Mouse (Mus musculus) embryonic fibroblast, embryonic 13.5 days (primary cell): ENCODE measurements at regions not wholly inside any gene's neighbourhood (a gene's known extent, or its start where the extent isn't known, plus 50 kb on each side); places are given as distances from the start of the nearest gene placed in this dataset.

ENCODE experiments used
- CTCF ChIP-seq: IDR thresholded peaks from 2 replicates; pipeline ENCODE4 v1.5.1; 2011; ENCODE audit warnings: mild to moderate bottlenecking, control low read depth, low read length, moderate library complexity, borderline replicate concordance; ENCODE audit not compliant: insufficient read depth
- POLR2A ChIP-seq: IDR thresholded peaks from 2 replicates; pipeline ENCODE4 v1.6.1; 2011; ENCODE audit warnings: low read depth, mild to moderate bottlenecking, control low read depth, low read length, moderate library complexity

DNA sequence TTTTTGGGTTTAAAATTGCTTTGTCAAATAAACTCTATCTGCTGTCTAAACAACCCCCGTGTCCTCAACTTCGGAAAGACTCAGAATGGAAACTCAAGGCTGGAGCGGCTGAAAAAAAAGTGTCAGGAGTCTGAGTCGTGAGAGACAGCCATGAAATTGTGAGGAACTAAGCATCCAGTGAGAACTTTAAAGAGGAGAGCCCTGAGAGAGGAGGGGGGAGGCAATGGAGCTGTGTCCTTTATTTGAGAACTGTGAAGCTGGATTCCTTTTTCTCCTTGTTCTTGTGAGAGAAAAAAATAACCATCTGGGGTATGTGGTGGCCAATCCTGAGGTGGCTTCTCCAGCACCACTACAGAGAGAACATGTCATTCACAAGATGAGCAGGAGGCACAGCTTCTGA lies 336.9 kb upstream of the Dynlrb2 start:
- TF ChIP-seq CTCF (no peak), POLR2A (no peak)
